Mouse (Mus musculus) limb, embryonic 11.5 days (tissue): ENCODE measurements around the gene Psmd9. TPM values are rescaled to one million over a fixed set of nuclear protein-coding genes. Genes with fewer than 3 reads are reported as not detected.
"Not testable (repeated sequence)": the region's sequence is repeated elsewhere in the genome, so short reads cannot be mapped to it uniquely, and the experiment has no call there.

ENCODE experiments used
- ATAC-seq: fragments of 200-750 bp; cut with Nextera tagmentation; 2 replicates; pipeline ENCODE4 v1.8.0; 2017; ENCODE audit warnings: low read depth; ENCODE audit not compliant: insufficient number of reproducible peaks, low FRiP score, low TSS enrichment
- DNase-seq: peaks from one replicate; pipeline ENCODE4 v3.0.0-alpha.2; 2015; ENCODE audit warnings: low spot score
- H3K27ac ChIP-seq: fragments of 300-500 bp; sonication (generic); replicated peaks from 2 replicates; pipeline ENCODE4 v1.5.1; 2014; ENCODE audit warnings: low read depth, mild to moderate bottlenecking, low read length
- H3K27me3 ChIP-seq: fragments of 300-500 bp; sonication (generic); 2 replicates; pipeline ENCODE4 v1.6.1; 2014; ENCODE audit warnings: mild to moderate bottlenecking, low read length, mixed read lengths; ENCODE audit not compliant: control insufficient read depth, insufficient read depth
- H3K36me3 ChIP-seq: fragments of 300-500 bp; sonication (generic); 2 replicates; pipeline ENCODE4 v1.6.1; 2014; ENCODE audit warnings: mild to moderate bottlenecking, low read length, moderate library complexity, mixed read lengths; ENCODE audit not compliant: control insufficient read depth, insufficient read depth
- H3K4me1 ChIP-seq: fragments of 300-500 bp; sonication (generic); 2 replicates; pipeline ENCODE4 v1.6.1; 2014; ENCODE audit warnings: low read length, mixed read lengths; ENCODE audit not compliant: control insufficient read depth, insufficient read depth
- H3K4me2 ChIP-seq: fragments of 300-500 bp; sonication (generic); 2 replicates; pipeline ENCODE4 v1.6.1; 2014; ENCODE audit warnings: low read depth, mild to moderate bottlenecking, moderate library complexity; ENCODE audit not compliant: severe bottlenecking
- H3K4me3 ChIP-seq: fragments of 300-500 bp; sonication (generic); 2 replicates; pipeline ENCODE4 v1.5.1; 2014; ENCODE audit warnings: low read depth, low read length
- H3K9ac ChIP-seq: fragments of 300-500 bp; sonication (generic); 2 replicates; pipeline ENCODE4 v1.6.1; 2014; ENCODE audit warnings: mild to moderate bottlenecking, low read length
- H3K9me3 ChIP-seq: fragments of 300-500 bp; sonication (generic); 2 replicates; pipeline ENCODE4 v1.6.1; 2016; ENCODE audit warnings: low read length; ENCODE audit not compliant: control insufficient read depth
- WGBS: fragments of 180-500 bp; shearing (Covaris S2); extraction: QIAGEN DNeasy Blood & Tissue Kit; methylation state at CpG from one replicate; pipeline ENCODE4 v1.1.7; 2014; 5-methylcytosine and 5-hydroxymethylcytosine counted together
- polyA plus RNA-seq: library from polyadenylated mRNA; unstranded; fragments of >200 nt; fragmentation: Nextera tagmentation; extraction: Ambion mirVana; gene quantifications from 2 replicates; pipeline ENCODE4 v1.2.1, GENCODE M21; 2014

The Psmd9 gene
- polyA plus RNA-seq, 1 experiment from 2014 or later, result 85.8 TPM

DNA sequence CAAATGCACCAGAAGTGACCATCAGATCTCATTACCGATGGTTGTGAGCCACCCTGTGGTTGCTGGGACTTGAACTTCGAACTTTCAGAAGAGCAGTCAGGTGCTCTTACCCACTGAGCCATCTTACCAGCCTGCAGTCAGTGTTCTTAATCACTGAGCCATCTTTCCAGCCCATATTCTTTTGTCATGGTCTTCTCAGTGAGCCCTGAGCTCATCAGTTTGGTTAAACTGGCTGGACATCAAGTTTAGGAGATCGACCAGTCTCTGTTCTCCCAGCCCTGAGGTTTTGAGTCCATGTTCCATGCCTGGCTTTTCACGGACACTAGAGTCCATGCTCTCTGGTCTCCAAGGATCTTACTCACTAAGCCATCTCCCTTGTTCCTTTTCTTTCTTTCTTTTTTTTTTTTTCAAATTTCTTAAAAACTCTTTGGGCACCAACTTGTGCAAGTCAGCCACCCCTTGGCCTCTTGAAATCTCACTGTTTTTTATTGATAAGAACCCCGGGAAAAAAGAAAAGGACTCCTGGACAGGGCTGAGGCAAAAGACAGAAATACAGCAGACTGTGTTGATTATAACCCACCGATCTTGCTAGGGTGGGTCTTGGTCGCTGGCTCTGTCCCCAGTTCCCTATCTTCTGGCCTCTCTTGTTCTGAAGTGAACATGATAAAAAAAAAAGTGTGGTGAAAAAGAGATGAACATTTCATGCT, 31.8 kb downstream of the Psmd9 start:
- 92% methylated on average over 5 of the region's 7 CpGs for WGBS
- ATAC-seq, result not testable (repeated sequence)

DNA sequence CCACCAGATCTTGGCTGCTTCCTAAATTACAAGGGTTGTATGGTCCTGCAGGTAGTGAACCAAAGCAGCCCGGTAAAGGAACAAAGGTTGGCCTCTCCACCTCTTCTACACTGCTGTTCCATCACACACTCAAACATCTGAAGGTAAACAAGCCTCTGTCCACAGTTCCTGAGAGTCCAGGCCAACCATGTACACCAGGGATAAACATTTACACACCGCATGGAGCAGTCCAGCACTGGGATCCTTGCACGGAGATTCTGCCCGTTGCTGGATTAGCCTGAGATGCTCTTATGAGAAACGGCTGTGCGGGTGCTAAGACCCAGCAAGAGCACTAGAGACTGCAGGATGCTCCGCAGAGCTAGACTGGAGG, 32.3 kb downstream of the Psmd9 start:
- Histone ChIP-seq H3K36me3 (no peaks in the 10 kb centered on the region), H3K4me1 (no peaks in the 10 kb centered on the region), H3K27me3 (no peaks in the 10 kb centered on the region), H3K4me3 (no peak overlapping the region), H3K27ac (no peak overlapping the region), H3K9me3 (no peaks in the 10 kb centered on the region), H3K9ac (no peak overlapping the region), H3K4me2 (no peak overlapping the region)
- no peak for ATAC-seq
- 83% methylated on average over 7 of the region's 7 CpGs for WGBS
- no peak for DNase-seq

More for the DNA sequence above, 31.8 kb downstream of the Psmd9 start:
- not testable (repeated sequence) for H3K36me3 ChIP-seq, H3K4me1 ChIP-seq, H3K27me3 ChIP-seq, H3K4me3 ChIP-seq, H3K27ac ChIP-seq, H3K9ac ChIP-seq, H3K4me2 ChIP-seq, DNase-seq, H3K9me3 ChIP-seq

DNA sequence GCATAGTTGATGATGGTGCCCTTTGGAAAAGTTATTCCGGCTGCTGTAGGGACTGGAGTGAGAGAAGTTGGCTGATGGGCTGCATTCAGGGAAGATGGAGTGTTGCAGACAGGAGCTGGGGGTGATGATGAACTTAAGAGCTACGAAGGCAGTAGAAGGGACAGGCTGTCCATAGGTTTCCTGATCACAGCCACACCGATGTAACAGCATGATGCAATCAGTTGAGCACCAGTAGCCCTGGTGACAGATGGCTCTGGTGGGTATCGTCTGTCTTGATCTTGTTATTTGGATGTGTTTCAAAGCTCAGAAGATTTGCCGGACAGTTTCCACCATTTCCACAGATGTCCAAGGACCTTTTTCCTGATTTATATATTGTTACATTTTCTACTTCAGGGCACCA, 32.8 kb downstream of the Psmd9 start:
- H3K27me3 ChIP-seq, result no peaks in the 10 kb centered on the region
- no peak overlapping the region for H3K4me3 ChIP-seq
- H3K4me2 ChIP-seq, result no peak overlapping the region
- H3K36me3 ChIP-seq, result no peaks in the 10 kb centered on the region
- H3K4me1 ChIP-seq, result no peaks in the 10 kb centered on the region
- H3K27ac ChIP-seq, result no peak overlapping the region
- no peak for ATAC-seq
- 93% methylated on average over 5 of the region's 5 CpGs for WGBS
- no peak overlapping the region for H3K9ac ChIP-seq
- H3K9me3 ChIP-seq, result no peaks in the 10 kb centered on the region
- DNase-seq, result no peak

DNA sequence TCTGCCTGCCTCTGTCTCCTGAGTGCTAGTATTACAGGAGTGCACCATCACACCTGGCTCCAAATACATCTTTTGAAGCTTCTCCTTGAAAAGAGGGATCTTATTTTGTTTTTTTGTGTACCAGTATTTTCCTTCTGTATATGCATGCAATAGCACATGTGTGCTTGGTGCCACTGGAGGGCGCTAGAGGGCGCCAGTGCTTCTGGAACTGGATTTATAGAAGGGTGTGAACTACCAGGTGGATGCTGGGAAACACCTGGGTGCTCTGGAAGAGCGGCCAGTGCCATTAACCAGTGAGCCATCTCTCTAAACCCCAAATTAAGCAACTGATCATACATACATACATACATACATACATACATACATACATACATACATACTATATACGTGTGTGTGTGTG, 33.6 kb downstream of the Psmd9 start:
- not testable (repeated sequence) for H3K36me3 ChIP-seq, H3K9me3 ChIP-seq, H3K9ac ChIP-seq, H3K4me3 ChIP-seq, H3K4me2 ChIP-seq, ATAC-seq, H3K4me1 ChIP-seq, H3K27ac ChIP-seq, H3K27me3 ChIP-seq, DNase-seq
- WGBS, result 38% methylated on average over 4 of the region's 4 CpGs

DNA sequence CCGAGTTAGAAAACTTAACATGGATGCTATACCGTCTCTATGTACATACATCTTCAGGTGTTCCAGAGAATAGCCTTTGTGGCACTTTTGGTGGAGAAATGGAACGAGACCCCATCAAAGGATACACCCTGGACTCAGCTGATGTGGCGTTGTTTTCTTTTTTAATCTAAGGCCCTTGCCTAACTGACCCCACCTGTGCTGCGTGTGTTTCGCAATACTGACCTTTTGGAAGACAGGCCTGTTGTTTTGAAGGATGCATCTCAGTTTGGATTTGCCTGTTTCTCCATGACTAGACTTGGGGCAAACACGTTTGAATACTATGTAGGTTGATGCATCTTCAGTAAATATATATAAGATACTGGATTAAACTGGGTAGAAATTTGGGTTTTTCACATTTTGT, 34.4 kb downstream of the Psmd9 start:
- not testable (repeated sequence) for H3K4me1 ChIP-seq, DNase-seq, H3K27me3 ChIP-seq, H3K4me3 ChIP-seq, H3K9me3 ChIP-seq, H3K27ac ChIP-seq, H3K36me3 ChIP-seq, H3K4me2 ChIP-seq, H3K9ac ChIP-seq, ATAC-seq
- 87% methylated on average over 7 of the region's 7 CpGs for WGBS

DNA sequence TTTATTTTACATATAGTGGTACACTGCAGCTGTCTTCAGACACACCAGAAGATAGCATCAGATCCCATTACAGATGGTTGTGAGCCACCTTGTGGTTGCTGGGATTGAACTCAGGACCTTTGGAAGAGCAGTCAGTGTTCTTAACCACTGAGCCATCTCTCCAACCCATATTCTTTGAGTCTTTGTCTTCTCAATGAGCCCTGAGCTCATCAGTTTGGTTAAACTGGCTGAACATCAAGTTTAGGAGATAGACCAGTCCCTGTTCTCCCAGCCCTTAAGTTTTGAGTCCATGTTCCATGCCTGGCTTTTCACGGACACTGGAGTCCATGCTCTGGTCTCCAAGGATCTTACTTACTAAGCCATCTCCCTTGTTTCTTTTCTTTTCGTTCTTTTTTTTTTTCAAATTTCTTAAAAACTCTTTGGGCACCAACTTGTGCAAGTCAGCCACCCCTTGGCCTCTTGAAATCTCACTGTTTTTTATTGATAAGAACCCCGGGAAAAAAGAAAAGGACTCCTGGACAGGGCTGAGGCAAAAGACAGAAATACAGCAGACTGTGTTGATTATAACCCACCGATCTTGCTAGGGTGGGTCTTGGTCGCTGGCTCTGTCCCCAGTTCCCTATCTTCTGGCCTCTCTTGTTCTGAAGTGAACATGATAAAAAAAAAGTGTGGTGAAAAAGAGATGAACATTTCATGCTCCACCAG, 53.3 kb downstream of the Psmd9 start:
- H3K9me3 ChIP-seq, H3K4me2 ChIP-seq, ATAC-seq, H3K9ac ChIP-seq, H3K27ac ChIP-seq, DNase-seq, H3K27me3 ChIP-seq, H3K4me1 ChIP-seq, H3K4me3 ChIP-seq, H3K36me3 ChIP-seq: not testable (repeated sequence)
- WGBS, result 74% methylated on average over 3 of the region's 5 CpGs

DNA sequence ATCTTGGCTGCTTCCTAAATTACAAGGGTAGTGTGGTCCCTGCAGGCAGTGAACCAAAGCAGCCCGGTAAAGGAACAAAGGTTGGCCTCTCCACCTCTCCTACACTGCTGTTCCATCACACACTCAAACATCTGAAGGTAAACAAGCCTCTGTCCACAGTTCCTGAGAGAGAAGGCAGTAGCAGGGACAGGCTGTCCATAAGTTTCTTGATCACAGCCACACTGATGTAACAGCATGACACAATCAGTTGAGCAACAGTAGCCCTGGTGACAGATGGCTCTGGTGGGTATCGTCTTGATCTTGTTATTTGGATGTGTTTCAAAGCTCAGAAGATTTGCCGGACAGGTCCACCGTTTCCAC, 53.8 kb downstream of the Psmd9 start:
- ATAC-seq, result no peak
- Histone ChIP-seq H3K36me3 (no peaks in the 10 kb centered on the region), H3K9me3 (no peaks in the 10 kb centered on the region), H3K27me3 (no peaks in the 10 kb centered on the region), H3K4me3 (no peak overlapping the region), H3K27ac (no peak overlapping the region), H3K4me1 (no peaks in the 10 kb centered on the region), H3K9ac (no peak overlapping the region), H3K4me2 (no peak overlapping the region)
- no peak for DNase-seq
- WGBS, result 85% methylated on average over 4 of the region's 4 CpGs

DNA sequence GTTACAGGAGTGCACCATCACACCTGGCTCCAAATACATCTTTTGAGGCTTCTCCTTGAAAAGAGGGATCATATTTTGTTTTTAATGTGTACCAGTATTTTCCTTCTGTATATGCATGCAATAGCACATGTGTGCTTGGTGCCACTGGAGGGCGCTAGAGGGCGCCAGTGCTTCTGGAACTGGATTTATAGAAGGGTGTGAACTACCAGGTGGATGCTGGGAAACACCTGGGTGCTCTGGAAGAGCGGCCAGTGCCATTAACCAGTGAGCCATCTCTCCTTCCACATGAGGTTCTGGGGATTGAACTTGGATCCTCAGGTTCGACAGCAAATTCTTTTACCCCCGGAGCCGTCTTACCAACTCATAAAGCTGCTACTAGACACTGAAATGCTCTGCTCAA, 54.6 kb downstream of the Psmd9 start:
- H3K27me3 ChIP-seq, H3K4me3 ChIP-seq, H3K9me3 ChIP-seq, H3K4me2 ChIP-seq, H3K4me1 ChIP-seq, DNase-seq, H3K9ac ChIP-seq, H3K36me3 ChIP-seq, H3K27ac ChIP-seq, ATAC-seq: not testable (repeated sequence)
- WGBS, result 54% methylated on average over 6 of the region's 6 CpGs
